Mouse (Mus musculus) leukemia stem cell, adult 10-12 weeks (primary cell): ENCODE data around the gene Nudt11. TPM values are rescaled to one million over a fixed set of nuclear protein-coding genes. Genes with fewer than 3 reads are reported as not detected.

Source experiments
- polyA plus RNA-seq: library from polyadenylated mRNA; stranded (reverse); fragments of >175 nt; gene quantifications from 2 replicates; pipeline ENCODE4 v1.2.3, GENCODE M21; 2012; ENCODE audit warnings: low replicate concordance

Gene Nudt11
- polyA plus RNA-seq, result 0.72 and 1.5 TPM in 2 replicates

DNA sequence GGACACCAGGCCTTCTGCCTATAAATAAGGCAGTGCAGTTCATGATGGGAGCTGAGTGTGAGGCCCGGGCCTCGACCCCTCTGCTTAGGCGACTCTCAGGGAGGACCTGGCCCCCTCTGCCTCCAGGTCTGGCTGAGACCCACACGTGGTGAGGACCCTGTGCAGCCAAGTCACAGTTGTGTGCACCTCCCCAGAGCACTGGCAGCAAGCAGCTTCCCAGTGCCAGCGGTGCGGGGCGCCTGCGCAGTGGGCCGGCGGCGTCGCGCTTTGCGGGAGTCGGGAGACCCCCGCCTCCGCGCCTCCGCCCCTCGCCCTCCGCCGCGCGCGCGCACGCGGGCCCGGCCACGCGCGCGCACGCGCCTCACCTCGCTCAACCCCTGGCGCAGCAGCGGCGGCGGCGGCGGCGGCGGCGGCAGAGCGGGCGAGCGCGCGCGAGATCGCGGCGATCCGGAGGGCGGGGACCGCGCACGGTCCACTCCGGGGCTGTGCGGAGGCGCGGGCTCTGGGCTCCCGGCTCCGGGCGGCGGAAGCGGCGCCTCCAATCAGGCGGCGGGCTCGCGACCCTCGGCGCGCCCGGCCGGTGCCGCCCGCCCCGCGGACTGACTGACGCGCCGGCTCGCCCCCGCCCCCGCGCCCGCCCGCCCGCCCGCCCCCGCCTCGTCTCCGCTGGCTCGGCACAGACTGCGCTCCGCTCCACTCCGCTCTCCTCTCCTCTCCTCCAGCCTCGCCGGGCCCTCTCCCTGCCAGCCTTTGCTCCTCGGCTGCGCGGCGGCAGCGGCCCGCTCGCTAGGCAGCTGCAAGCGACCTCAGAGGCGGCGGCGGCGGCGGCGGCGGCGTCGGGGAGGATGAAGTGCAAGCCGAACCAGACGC is at the start of gene Nudt11:
Gene Nudt11 (plus strand): TSS at position 388 of the 870 bp plus-strand sequence.

DNA sequence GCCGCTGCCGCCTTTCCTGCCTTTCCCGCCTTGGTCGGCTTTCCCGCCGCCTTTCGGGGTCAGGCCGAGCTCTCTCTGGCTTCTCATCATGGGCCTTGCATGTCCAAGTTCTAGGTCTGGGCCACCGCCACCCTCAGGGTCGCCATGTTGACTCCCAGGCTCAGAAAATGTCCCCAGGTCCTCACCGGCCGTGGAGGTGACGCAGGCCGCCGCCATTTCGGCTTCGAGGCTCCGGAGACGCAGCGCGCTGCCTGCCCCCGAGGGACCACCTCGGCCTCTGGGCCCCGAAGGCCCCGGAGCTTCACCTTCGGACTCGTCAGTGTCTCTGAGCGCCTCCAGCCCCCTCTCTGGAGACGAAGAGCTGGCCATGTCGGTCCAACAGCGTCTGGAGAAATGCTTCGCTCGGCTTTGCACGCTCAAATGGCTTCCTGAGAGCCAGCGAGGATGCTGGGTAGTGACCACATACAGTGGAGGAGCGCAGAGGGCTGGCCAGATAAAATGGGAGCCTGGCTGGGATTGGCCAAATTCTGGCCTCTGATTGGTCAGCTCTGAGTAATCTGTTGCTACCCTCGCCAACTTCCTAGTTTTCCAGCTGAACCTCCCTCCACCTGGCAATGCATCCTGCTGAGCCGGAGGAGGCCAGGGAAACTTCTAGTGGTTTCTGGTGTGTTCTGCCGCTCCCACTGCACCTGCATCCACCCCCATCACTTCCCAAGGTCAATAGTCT is 35.9 kb downstream of the Nudt11 start, which contains the start of gene AU022751:
Gene AU022751 (minus strand): TSS at position 466 of the 727 bp plus-strand sequence.

Other genes starting within 250 kb of the Nudt11 start
- gene AU022751, start 36.0 kb downstream of the Nudt11 start, polyA plus RNA-seq, result not detected in 2 replicates
- gene Nudt10, start 125.6 kb downstream of the Nudt11 start, polyA plus RNA-seq, result not detected in 2 replicates